Mouse (Mus musculus) T-cell, adult 2 months (primary cell): ENCODE data around the gene Gm11568.
"Not testable (repeated sequence)": the region's sequence is repeated elsewhere in the genome, so short reads cannot be mapped to it uniquely, and the experiment has no call there.

Source experiments
- DNase-seq: peaks from one replicate; pipeline ENCODE4 v3.0.0; 2022; ENCODE audit warnings: low spot score

The Gm11568 gene

GRCm38 (mm10) chr11:99857617-99858016 is at the start of gene Gm11568:
Gene Gm11568 (plus strand): TSS chr11:99857917.
- no peak for DNase-seq

- DNase-seq = not testable (repeated sequence)
Observed at GRCm38 (mm10) chr11:99809792-99810191, 47.9 kb upstream of the Gm11568 start, which contains the start of gene Krtap4-13. Gene Krtap4-13 (minus strand): TSS chr11:99809892.

DNA sequence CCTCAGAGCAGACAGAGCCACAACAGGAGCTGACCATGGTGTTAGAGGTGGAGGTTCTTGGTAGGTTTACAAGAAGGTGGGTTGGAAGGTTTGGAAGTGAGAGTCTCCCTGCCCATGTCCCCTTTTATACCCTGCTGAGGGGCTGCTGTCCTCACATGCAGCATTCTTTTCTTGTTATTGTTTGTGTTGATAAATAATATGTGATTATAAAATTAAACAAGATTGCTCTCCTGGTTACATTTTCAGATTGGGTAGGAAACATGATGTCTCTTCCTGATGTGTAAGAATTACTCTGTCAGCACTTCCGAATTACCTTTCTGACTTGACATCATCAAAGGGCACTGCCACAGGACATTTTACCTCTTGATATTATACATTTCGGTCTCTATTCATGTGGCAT is 42.2 kb upstream of the Gm11568 start, which contains the start of gene Gm11564:
Gene Gm11564 (minus strand): TSS at position 101 of the 400 bp plus-strand sequence.
- DNase-seq = not testable (repeated sequence)

DNA sequence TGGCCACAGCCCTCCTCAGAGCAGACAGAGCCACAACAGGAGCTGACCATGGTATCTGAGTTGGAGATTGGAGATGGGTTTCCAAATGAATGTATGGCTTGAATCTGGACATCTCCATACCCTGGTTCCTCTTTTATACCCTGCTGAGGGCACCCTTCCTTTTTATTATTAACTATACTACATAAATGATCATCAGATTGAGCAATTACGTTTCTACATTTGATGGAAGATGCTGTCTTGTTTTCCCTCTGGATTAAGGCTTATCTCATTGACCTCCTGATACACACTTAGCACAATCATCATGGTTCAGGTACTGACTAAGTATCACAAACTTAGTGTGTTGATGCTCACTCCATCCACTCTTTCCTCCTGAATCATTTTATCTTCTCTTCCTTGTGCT is 19.8 kb upstream of the Gm11568 start, which contains the start of gene 2300003K06Rik:
Gene 2300003K06Rik (minus strand): TSS at position 101 of the 400 bp plus-strand sequence.
- no peak for DNase-seq

- no peak for DNase-seq
Observed at GRCm38 (mm10) chr11:99842185-99842584, 15.5 kb upstream of the Gm11568 start.

DNA sequence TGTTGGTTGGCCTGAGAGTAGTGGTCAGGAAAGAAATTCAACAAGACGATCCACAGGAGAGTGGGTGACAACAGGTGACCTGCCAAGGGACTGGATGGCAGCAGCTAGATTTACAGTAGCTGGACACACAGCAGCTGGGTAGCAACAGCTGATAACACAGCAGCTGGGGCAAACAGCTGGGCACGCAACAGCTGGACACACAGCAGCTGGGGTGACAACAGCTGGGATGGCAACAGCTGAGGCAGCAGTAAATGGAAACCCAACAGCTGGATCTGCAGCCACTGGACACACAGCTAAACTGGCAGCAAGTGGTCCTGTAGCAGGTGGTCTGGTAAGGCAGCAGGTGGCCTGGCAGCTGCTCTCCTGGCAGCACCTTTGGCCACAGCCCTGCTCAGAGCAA is 11.0 kb upstream of the Gm11568 start:
- DNase-seq = no peak

DNA sequence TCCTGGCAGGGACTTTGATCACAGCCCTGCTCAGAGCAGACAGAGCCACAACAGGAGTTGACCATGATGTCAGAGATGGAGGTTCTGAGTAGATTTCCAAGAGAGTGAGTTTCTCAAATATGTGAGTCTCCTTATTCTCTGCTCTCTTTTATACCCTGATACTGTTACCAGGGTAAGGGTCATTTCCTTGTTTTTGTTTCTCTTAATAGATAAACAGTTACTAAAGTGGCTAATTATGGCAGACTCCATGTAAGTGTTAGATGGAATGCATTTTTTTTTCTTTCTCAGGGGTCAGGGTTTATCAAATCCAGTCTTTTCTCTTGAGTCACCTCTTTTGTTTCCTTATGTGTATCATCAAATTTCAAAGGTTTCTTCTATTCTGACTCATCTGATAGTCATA is 6.2 kb upstream of the Gm11568 start, which contains the start of gene Krtap4-16:
Gene Krtap4-16 (minus strand): TSS at position 101 of the 400 bp plus-strand sequence.
- DNase-seq = no peak

- no peak for DNase-seq
Observed at GRCm38 (mm10) chr11:99854121-99854520, 3.6 kb upstream of the Gm11568 start.

DNA sequence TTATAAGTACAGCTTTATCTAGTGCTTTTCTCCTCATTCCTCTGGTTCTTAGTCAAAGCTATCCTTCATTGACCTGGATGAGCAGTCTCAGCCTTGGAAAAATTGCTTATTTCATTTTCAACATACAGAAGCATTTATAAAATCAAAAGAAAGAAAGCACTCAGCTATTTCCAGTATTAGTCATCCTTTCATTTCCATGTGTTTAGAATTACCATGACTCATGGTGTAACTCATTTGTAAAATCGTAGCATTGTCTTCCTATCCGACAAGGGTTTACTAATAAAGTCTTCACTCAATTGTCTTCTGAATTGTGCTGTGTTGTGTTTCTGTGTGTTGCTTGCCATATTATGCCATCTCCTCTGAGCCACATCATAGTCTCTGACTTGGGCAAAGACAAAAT is 1.0 kb downstream of the Gm11568 start:
- no peak for DNase-seq

DNA sequence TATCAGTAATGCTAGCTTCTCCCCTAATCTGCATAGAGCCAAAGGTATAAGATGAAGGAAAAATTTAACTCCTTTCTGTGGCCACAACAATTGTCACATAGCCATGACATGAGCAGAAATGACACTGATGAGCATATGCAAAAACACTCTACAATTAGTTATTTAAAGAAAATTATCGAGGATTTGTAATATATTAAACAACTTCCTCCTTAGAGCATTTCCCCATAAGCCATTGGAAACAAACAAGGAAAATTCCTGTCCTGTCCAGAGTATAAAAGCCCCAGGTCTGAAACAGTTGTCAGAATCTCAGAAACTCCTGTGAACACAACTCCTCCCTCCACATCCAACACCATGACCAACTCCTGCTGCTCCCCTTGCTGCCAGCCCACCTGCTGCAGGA is 6.5 kb downstream of the Gm11568 start, which contains the start of gene Gm11559:
Gene Gm11559 (plus strand): TSS at position 301 of the 400 bp plus-strand sequence.
- not testable (repeated sequence) for DNase-seq

DNA sequence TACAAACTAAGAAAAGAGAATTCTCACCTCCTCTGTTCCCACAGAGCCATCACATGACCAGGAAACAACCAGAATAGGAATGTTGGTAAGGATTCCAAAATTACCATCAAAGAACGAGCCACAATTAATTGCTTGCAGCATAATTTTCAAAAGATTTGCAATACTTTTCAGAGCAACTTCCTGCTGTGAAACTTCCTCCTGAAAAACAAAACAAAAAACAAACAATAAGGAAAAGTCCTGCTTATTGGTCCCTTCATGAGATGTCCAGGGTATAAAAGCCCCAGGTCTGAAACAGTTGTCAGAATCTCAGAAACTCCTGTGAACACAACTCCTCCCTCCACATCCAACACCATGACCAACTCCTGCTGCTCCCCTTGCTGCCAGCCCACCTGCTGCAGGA is 15.4 kb downstream of the Gm11568 start, which contains the start of gene Krtap9-1:
Gene Krtap9-1 (plus strand): TSS at position 301 of the 400 bp plus-strand sequence.
- not testable (repeated sequence) for DNase-seq

DNA sequence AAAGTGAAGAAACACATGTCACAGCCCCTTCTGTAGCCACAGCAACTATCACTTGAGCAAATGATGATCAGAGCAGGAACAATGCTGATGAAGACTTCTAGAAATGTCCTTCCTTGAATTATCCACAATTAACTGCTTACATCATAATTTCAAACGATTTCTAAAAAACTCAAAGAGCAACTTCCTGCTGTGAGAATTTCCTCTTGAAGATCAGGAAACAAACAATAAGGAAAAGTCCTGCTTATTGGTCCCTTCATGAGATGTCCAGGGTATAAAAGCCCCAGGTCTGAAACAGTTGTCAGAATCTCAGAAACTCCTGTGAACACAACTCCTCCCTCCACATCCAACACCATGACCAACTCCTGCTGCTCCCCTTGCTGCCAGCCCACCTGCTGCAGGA is 21.2 kb downstream of the Gm11568 start, which contains the start of gene Gm11567:
Gene Gm11567 (plus strand): TSS at position 301 of the 400 bp plus-strand sequence.
- not testable (repeated sequence) for DNase-seq

- DNase-seq = no peak
Observed at GRCm38 (mm10) chr11:99907620-99908019, 49.9 kb downstream of the Gm11568 start, which contains the start of gene Krtap31-1. Gene Krtap31-1 (plus strand): TSS chr11:99907920.
